Mouse (Mus musculus): ENCODE measurements around the gene Crybb1. TPM values are rescaled to one million over a fixed set of nuclear protein-coding genes. Genes with fewer than 3 reads are reported as not detected.

Crybb1 gene
- polyA plus RNA-seq, 1 experiment from 2014 or later, result 1.7 TPM

DNA sequence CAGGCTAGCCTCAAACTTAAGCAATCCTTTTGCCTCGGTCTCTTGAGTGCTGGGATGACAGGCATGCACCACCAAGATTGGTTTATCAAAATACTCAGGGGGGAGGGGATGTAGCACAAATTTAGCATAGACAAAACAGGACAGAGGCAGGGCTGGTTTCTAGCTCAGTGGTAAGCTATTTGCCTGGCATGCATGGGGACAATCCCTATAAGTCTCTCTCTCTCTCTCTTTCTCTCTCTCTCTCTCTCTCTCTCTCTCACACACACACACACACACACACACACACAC is 11.4 kb upstream of the Crybb1 start:
- DNase-seq (ENCODE audit: low spot score) (no peak), ATAC-seq (ENCODE audit: low FRiP score, low TSS enrichment) (no peak)
- H3K4me2 ChIP-seq (replicated peaks; ENCODE audit: low read depth), result no peak overlapping the region
- H3K27ac ChIP-seq (replicated peaks), result no peak overlapping the region
- no peaks in the 10 kb centered on the region for H3K27me3 ChIP-seq (ENCODE audit: control insufficient read depth, insufficient read depth, low read length)
- no peaks in the 10 kb centered on the region for H3K4me1 ChIP-seq (replicated peaks; ENCODE audit: control insufficient read depth, insufficient read depth)
- no peaks in the 10 kb centered on the region for H3K36me3 ChIP-seq (ENCODE audit: control insufficient read depth, insufficient read depth, low read length)
- no peak overlapping the region for H3K4me3 ChIP-seq (ENCODE audit: low read depth, low read length)
- no peak for TF ChIP-seq CTCF (IDR thresholded peaks at IDR 0.05; ENCODE audit: low read depth)
- TF ChIP-seq EP300 (optimal IDR thresholded peaks at IDR 0.05), result no peak
- H3K9me3 ChIP-seq (ENCODE audit: control insufficient read depth, low read length), result no peaks in the 10 kb centered on the region
- WGBS, result 67% methylated on average over 1 of the region's 1 CpGs
- H3K9ac ChIP-seq (ENCODE audit: low read length), result no peak overlapping the region

DNA sequence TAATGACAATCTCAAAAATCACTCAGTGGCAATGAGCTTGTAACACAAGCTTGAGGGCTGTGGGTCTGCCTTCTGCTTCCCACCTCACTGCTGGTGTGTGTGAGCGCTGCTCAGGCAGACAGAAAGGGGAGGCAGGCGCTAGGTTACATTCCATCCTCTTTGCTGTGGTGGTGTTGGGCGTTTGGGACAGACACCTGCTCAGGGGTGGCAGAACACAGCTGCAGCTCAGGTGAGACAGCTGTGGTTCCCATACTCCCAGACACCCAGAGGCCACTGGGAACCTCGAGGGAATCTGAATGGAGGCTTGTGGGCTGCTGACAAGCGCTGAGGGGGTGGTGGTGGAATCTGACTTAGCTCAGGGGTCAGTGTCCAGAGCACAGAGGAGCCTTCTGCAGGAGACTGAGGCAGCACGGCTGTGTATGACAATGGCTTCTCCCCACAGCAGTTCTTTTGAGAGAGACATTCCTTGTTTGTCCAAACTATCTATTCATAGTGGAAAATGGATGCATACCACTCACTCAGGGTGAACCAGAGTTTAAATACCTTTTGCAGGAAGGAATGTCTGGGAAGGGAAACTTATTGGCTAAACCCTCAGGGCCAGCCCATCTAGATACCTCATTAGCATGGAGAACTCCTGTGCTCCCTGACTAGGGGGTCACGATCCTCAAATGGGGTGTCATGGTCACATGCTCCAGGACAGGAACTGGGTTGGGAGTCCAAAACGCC is 10.6 kb upstream of the Crybb1 start:
- Histone ChIP-seq H3K9ac (ENCODE audit: low read length) (no peak overlapping the region), H3K4me3 (ENCODE audit: low read depth, low read length) (no peak overlapping the region), H3K9me3 (ENCODE audit: control insufficient read depth, low read length) (no peaks in the 10 kb centered on the region), H3K27ac (replicated peaks) (no peak overlapping the region), H3K36me3 (ENCODE audit: control insufficient read depth, insufficient read depth, low read length) (no peaks in the 10 kb centered on the region), H3K4me1 (replicated peaks; ENCODE audit: control insufficient read depth, insufficient read depth) (no peaks in the 10 kb centered on the region), H3K4me2 (replicated peaks; ENCODE audit: low read depth) (no peak overlapping the region), H3K27me3 (ENCODE audit: control insufficient read depth, insufficient read depth, low read length) (no peaks in the 10 kb centered on the region)
- 37% methylated on average over 8 of the region's 8 CpGs for WGBS
- no peak for DNase-seq (ENCODE audit: low spot score)
- no peak for ATAC-seq (ENCODE audit: low FRiP score, low TSS enrichment)
- TF ChIP-seq EP300 (optimal IDR thresholded peaks at IDR 0.05) (no peak), CTCF (IDR thresholded peaks at IDR 0.05; ENCODE audit: low read depth) (no peak)

DNA sequence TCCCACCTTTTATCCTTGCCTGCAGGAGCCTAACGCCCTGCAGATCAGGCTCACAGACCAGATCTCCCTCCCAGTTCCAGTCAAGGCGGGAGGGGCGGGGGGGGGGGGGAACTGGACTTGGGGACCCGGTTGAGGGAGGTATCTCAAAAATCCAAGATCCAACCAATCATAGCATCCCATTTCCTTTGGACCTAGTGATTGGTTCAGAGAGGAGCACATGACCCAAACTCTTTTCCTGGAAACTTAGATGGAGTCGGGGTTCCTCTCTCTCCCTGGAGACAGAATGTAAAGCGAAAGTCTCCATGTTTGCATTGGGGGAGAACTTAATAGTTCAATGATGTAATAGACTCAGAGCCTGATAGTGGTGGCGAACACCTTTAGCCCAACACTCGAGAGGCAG is 8.2 kb upstream of the Crybb1 start:
- Histone ChIP-seq H3K9me3 (ENCODE audit: control insufficient read depth, low read length) (no peaks in the 10 kb centered on the region), H3K4me1 (replicated peaks; ENCODE audit: control insufficient read depth, insufficient read depth) (no peaks in the 10 kb centered on the region), H3K36me3 (ENCODE audit: control insufficient read depth, insufficient read depth, low read length) (no peaks in the 10 kb centered on the region), H3K9ac (ENCODE audit: low read length) (no peak overlapping the region), H3K4me2 (replicated peaks; ENCODE audit: low read depth) (no peak overlapping the region), H3K27me3 (ENCODE audit: control insufficient read depth, insufficient read depth, low read length) (no peaks in the 10 kb centered on the region), H3K4me3 (ENCODE audit: low read depth, low read length) (no peak overlapping the region), H3K27ac (replicated peaks) (no peak overlapping the region)
- ATAC-seq (ENCODE audit: low FRiP score, low TSS enrichment) (no peak), DNase-seq (ENCODE audit: low spot score) (no peak)
- 45% methylated on average over 8 of the region's 8 CpGs for WGBS
- TF ChIP-seq CTCF (IDR thresholded peaks at IDR 0.05; ENCODE audit: low read depth) (no peak), EP300 (optimal IDR thresholded peaks at IDR 0.05) (no peak)

DNA sequence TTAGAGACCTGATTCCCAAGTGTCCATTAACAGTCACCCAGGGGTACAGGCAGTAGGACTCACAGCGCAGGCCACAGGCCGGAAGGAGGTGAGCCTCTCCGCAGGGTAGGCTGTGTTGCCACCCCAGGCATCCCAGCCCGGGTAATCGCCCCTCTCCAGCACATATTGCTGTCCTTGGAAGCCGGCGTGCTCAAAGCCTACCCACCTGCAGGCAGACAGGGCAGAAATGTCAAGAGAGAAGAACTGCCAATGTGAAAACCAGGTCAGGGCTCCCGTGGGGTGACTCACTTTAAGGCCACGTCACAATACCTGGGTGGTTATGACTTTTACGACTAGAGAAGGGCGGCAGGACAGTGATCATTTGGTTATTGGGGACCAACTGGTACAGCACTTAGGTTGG is 6.5 kb upstream of the Crybb1 start:
- Histone ChIP-seq H3K27me3 (ENCODE audit: control insufficient read depth, insufficient read depth, low read length) (no peaks in the 10 kb centered on the region), H3K4me2 (replicated peaks; ENCODE audit: low read depth) (no peak overlapping the region), H3K4me3 (ENCODE audit: low read depth, low read length) (no peak overlapping the region), H3K4me1 (replicated peaks; ENCODE audit: control insufficient read depth, insufficient read depth) (no peaks in the 10 kb centered on the region), H3K9me3 (ENCODE audit: control insufficient read depth, low read length) (no peaks in the 10 kb centered on the region), H3K36me3 (ENCODE audit: control insufficient read depth, insufficient read depth, low read length) (no peaks in the 10 kb centered on the region), H3K9ac (ENCODE audit: low read length) (no peak overlapping the region), H3K27ac (replicated peaks) (no peak overlapping the region)
- WGBS, result 80% methylated on average over 11 of the region's 11 CpGs
- TF ChIP-seq CTCF (IDR thresholded peaks at IDR 0.05; ENCODE audit: low read depth) (no peak), EP300 (optimal IDR thresholded peaks at IDR 0.05) (no peak)
- ATAC-seq (ENCODE audit: low FRiP score, low TSS enrichment) (no peak), DNase-seq (ENCODE audit: low spot score) (no peak)

DNA sequence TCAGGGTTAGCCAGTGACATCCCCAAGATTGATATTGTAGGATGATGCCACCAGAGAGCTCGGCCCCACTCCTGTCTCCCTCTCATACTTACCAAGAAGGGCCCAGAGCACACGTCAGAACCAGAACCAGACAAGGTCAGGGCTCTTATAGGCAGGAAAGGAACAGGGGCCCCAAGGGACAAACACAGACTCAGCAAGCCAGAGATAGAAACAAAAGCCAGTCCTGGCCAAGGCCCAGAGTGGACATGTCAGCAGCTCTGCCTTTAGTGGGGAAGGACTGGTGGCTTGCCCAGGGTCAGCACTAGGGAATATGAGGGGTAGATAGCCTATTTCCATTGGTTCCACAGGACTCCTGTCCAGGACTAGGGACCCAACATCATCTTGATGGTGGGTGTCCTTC is 3.2 kb upstream of the Crybb1 start, which contains the start of gene Cryba4:
Cryba4 (minus strand) TSS at position 119 of the 400 bp plus-strand sequence.
- WGBS, result 49% methylated on average over 2 of the region's 2 CpGs
- Histone ChIP-seq H3K4me2 (replicated peaks; ENCODE audit: low read depth) (no peak within 1 kb of the TSS), H3K27me3 (ENCODE audit: control insufficient read depth, insufficient read depth, low read length) (no peaks in the 10 kb centered on the region), H3K27ac (replicated peaks) (no peak within 1 kb of the TSS), H3K4me1 (replicated peaks; ENCODE audit: control insufficient read depth, insufficient read depth) (no peaks in the 10 kb centered on the region), H3K36me3 (ENCODE audit: control insufficient read depth, insufficient read depth, low read length) (no peaks in the 10 kb centered on the region), H3K9me3 (ENCODE audit: control insufficient read depth, low read length) (no peaks in the 10 kb centered on the region), H3K9ac (ENCODE audit: low read length) (no peak within 1 kb of the TSS), H3K4me3 (ENCODE audit: low read depth, low read length) (no peak within 1 kb of the TSS)
- DNase-seq (ENCODE audit: low spot score), result no peak
- TF ChIP-seq EP300 (optimal IDR thresholded peaks at IDR 0.05) (no peak), CTCF (IDR thresholded peaks at IDR 0.05; ENCODE audit: low read depth) (no peak)
- ATAC-seq (ENCODE audit: low FRiP score, low TSS enrichment), result no peak

DNA sequence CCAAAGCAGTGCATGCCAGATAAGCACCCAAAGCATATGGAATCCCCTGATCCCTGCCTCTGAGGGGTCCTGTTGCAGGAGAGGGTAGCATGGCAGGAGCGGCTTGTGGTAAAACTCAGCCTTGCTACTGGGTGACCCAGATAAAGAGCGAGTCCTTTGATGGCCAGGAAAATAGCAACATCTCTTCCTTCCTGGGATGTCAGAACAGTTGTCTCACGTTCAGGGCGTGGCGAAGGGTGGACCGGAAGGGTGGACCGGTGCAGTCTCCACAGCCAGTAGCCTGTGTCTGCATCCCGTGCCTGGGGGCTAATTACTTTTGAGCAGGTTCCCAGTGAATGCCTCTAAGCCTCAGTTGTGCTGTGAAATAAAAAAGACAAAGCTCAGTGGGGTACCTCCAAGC is 2.4 kb upstream of the Crybb1 start:
- ATAC-seq (ENCODE audit: low FRiP score, low TSS enrichment) (no peak), DNase-seq (ENCODE audit: low spot score) (no peak)
- no peaks in the 10 kb centered on the region for H3K27me3 ChIP-seq (ENCODE audit: control insufficient read depth, insufficient read depth, low read length)
- no peaks in the 10 kb centered on the region for H3K9me3 ChIP-seq (ENCODE audit: control insufficient read depth, low read length)
- no peak overlapping the region for H3K4me3 ChIP-seq (ENCODE audit: low read depth, low read length)
- H3K27ac ChIP-seq (replicated peaks), result no peak overlapping the region
- H3K9ac ChIP-seq (ENCODE audit: low read length), result no peak overlapping the region
- H3K4me1 ChIP-seq (replicated peaks; ENCODE audit: control insufficient read depth, insufficient read depth), result no peaks in the 10 kb centered on the region
- TF ChIP-seq EP300 (optimal IDR thresholded peaks at IDR 0.05) (no peak), CTCF (IDR thresholded peaks at IDR 0.05; ENCODE audit: low read depth) (no peak)
- no peak overlapping the region for H3K4me2 ChIP-seq (replicated peaks; ENCODE audit: low read depth)
- 54% methylated on average over 8 of the region's 8 CpGs for WGBS
- no peaks in the 10 kb centered on the region for H3K36me3 ChIP-seq (ENCODE audit: control insufficient read depth, insufficient read depth, low read length)
